ENCODE assay signal across 9 mouse cellular contexts in the genomic region with DNA sequence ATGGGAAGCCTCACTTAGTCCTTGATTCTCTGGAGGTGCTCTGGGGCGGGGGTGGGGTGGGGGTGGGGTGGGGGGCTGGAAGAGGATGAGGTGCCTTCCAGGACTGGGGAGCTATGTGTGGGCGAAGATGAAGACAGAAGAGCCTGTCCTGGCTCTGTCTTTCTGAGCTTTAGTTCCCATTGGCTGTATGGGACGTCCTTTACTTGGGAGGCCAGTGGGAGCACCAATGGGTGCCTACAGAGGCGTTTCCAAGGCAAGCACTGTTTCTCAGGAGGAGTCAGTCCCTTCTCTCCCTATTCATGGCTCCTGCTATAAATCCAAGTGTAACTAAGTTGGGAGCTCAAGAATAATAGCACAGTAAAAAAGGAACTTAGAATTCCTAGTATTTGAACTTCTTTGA.
DNase-seq lines count a peak whose midpoint lies in the region; ATAC-seq and TF ChIP-seq lines count a peak whose summit lies in the region.
"Had no signal": no experiment of that assay in that cellular context is flagged by ENCODE, and none has a peak within 500 bp of the region (broad histone marks: within the 10 kb centered on the region; RNA-seq: fewer than 3 reads in every experiment).

No protein-coding gene starts in this region.

- H3K27ac ChIP-seq in midbrain, embryonic 14.5 days (replicated peaks; ENCODE audit: low read depth, low read length) = no peak overlapping the region
- no peak overlapping the region for H3K27ac ChIP-seq in midbrain, postnatal 0 days (ENCODE audit: low read depth, low read length)
- no peak overlapping the region for H3K27ac ChIP-seq in hindbrain, embryonic 13.5 days
- H3K27ac ChIP-seq in intestine, embryonic 16.5 days (ENCODE audit: low read length) = no peak overlapping the region
- H3K27ac ChIP-seq: limb, embryonic 12.5 days had no signal

- no peak for ATAC-seq in frontal cortex, adult (ENCODE audit: low TSS enrichment)
- no peak for ATAC-seq in midbrain, embryonic 14.5 days (ENCODE audit: low FRiP score, low TSS enrichment)
- no peak for ATAC-seq in midbrain, postnatal 0 days (ENCODE audit: low FRiP score)
- ATAC-seq in hindbrain, embryonic 13.5 days (ENCODE audit: low FRiP score) = 0 out of 2 replicates have a peak, but pooled peaks have one; percentile 61
- no peak for ATAC-seq in erythroid progenitor cell, adult 5-6 weeks (replicated peaks; ENCODE audit: low FRiP score, poor library complexity, severe bottlenecking)
- ATAC-seq in intestine, embryonic 16.5 days = no peak

- 55% methylated on average over 4 of the region's 4 CpGs for WGBS in midbrain, embryonic 14.5 days
- WGBS in midbrain, postnatal 0 days = 56% methylated on average over 4 of the region's 4 CpGs
- 53% methylated on average over 4 of the region's 4 CpGs for WGBS in hindbrain, embryonic 13.5 days
- 65% methylated on average over 4 of the region's 4 CpGs for WGBS in intestine, embryonic 16.5 days

- no peak overlapping the region for H3K9ac ChIP-seq in midbrain, embryonic 14.5 days (replicated peaks; ENCODE audit: low read length)
- H3K9ac ChIP-seq in midbrain, postnatal 0 days (replicated peaks; ENCODE audit: low read length, poor library complexity, severe bottlenecking) = no peak overlapping the region
- no peak overlapping the region for H3K9ac ChIP-seq in hindbrain, embryonic 13.5 days
- H3K9ac ChIP-seq in intestine, embryonic 16.5 days (ENCODE audit: low read depth, low read length) = no peak overlapping the region
- H3K9ac ChIP-seq: limb, embryonic 12.5 days had no signal

- H3K9me3 ChIP-seq in midbrain, embryonic 14.5 days (ENCODE audit: control insufficient read depth, low read length) = no peaks in the 10 kb centered on the region
- no peaks in the 10 kb centered on the region for H3K9me3 ChIP-seq in midbrain, postnatal 0 days (ENCODE audit: low read length)
- no peaks in the 10 kb centered on the region for H3K9me3 ChIP-seq in hindbrain, embryonic 13.5 days
- no peaks in the 10 kb centered on the region for H3K9me3 ChIP-seq in intestine, embryonic 16.5 days (ENCODE audit: control insufficient read depth, low read length)
- H3K9me3 ChIP-seq: limb, embryonic 12.5 days had no signal

- peak; percentile 18 to 51 for DNase-seq in frontal cortex, adult 2 months (ENCODE audit: extremely low spot score in 1 of 2, low spot score in 1 of 2)
- peak; percentile 37 for DNase-seq in midbrain, embryonic 14.5 days
- no peak for DNase-seq in midbrain, postnatal 0 days (ENCODE audit: low spot score)
- DNase-seq in right cerebral cortex, adult 2 months (ENCODE audit: low spot score in 2 of 2) = peak; percentile 27 to 41

- H3K27me3 ChIP-seq in midbrain, embryonic 14.5 days (ENCODE audit: control insufficient read depth, insufficient read depth, low read length) = no peaks in the 10 kb centered on the region
- no peaks in the 10 kb centered on the region for H3K27me3 ChIP-seq in midbrain, postnatal 0 days (ENCODE audit: insufficient read depth, low read length)
- no peaks in the 10 kb centered on the region for H3K27me3 ChIP-seq in hindbrain, embryonic 13.5 days
- H3K27me3 ChIP-seq in intestine, embryonic 16.5 days (replicated peaks; ENCODE audit: control insufficient read depth, insufficient read depth, low read length) = no peaks in the 10 kb centered on the region

- H3K4me1 ChIP-seq in midbrain, embryonic 14.5 days (ENCODE audit: control insufficient read depth, insufficient read depth, low read length) = peaks cover 11% of the 10 kb centered on the region
- no peaks in the 10 kb centered on the region for H3K4me1 ChIP-seq in midbrain, postnatal 0 days (ENCODE audit: insufficient read depth, low read length)
- H3K4me1 ChIP-seq in hindbrain, embryonic 13.5 days (replicated peaks) = peaks cover 13% of the 10 kb centered on the region
- H3K4me1 ChIP-seq in intestine, embryonic 16.5 days (ENCODE audit: control insufficient read depth, insufficient read depth, low read length) = no peaks in the 10 kb centered on the region
- H3K4me1 ChIP-seq: limb, embryonic 12.5 days had no signal

- no peak overlapping the region for H3K4me3 ChIP-seq in midbrain, embryonic 14.5 days (replicated peaks; ENCODE audit: low read depth, low read length)
- H3K4me3 ChIP-seq in midbrain, postnatal 0 days (ENCODE audit: low read depth, low read length) = no peak overlapping the region
- no peak overlapping the region for H3K4me3 ChIP-seq in hindbrain, embryonic 13.5 days
- no peak overlapping the region for H3K4me3 ChIP-seq in intestine, embryonic 16.5 days (ENCODE audit: low read length)
- H3K4me3 ChIP-seq: limb, embryonic 12.5 days had no signal

- H3K36me3 ChIP-seq in midbrain, embryonic 14.5 days (ENCODE audit: control insufficient read depth, insufficient read depth, low read length) = no peaks in the 10 kb centered on the region
- H3K36me3 ChIP-seq in midbrain, postnatal 0 days (ENCODE audit: insufficient read depth, low read length) = no peaks in the 10 kb centered on the region
- H3K36me3 ChIP-seq in hindbrain, embryonic 13.5 days = no peaks in the 10 kb centered on the region
- H3K36me3 ChIP-seq in intestine, embryonic 16.5 days (ENCODE audit: control insufficient read depth, insufficient read depth, low read length) = no peaks in the 10 kb centered on the region
- H3K36me3 ChIP-seq: limb, embryonic 12.5 days had no signal

- no peak overlapping the region for H3K4me2 ChIP-seq in midbrain, embryonic 14.5 days (ENCODE audit: low read length)
- no peak overlapping the region for H3K4me2 ChIP-seq in midbrain, postnatal 0 days (ENCODE audit: low read depth, low read length, poor library complexity, severe bottlenecking)
- H3K4me2 ChIP-seq in hindbrain, embryonic 13.5 days = no peak overlapping the region
- no peak overlapping the region for H3K4me2 ChIP-seq in intestine, embryonic 16.5 days (ENCODE audit: low read depth, low read length)
- H3K4me2 ChIP-seq: limb, embryonic 12.5 days had no signal

- TF ChIP-seq CTCF in midbrain, postnatal 0 days (IDR thresholded peaks at IDR 0.05) = no peak
